Mouse (Mus musculus) hindbrain, embryonic 11.5 days (tissue): Measurements from ENCODE around the gene Acot2. TPM values are rescaled to one million over a fixed set of nuclear protein-coding genes. Genes with fewer than 3 reads are reported as not detected.
"Not testable (repeated sequence)": the region's sequence is repeated elsewhere in the genome, so short reads cannot be mapped to it uniquely, and the experiment has no call there.

Experiments used
- ATAC-seq: fragments of 200-750 bp; cut with Nextera tagmentation; 2 replicates; pipeline ENCODE4 v1.8.0; 2017; ENCODE audit warnings: mild to moderate bottlenecking, moderate TSS enrichment, moderate library complexity; ENCODE audit not compliant: low FRiP score
- DNase-seq: peaks from one replicate; pipeline ENCODE4 v3.0.0-alpha.2; 2015; ENCODE audit warnings: low spot score
- H3K27ac ChIP-seq: fragments of 300-500 bp; sonication (generic); 2 replicates; pipeline ENCODE4 v1.5.1; 2014; ENCODE audit warnings: mild to moderate bottlenecking, low read depth, low read length
- H3K27me3 ChIP-seq: fragments of 300-500 bp; sonication (generic); 2 replicates; pipeline ENCODE4 v1.6.1; 2014; ENCODE audit warnings: mild to moderate bottlenecking, low read length, moderate library complexity, mixed read lengths; ENCODE audit not compliant: control insufficient read depth, insufficient read depth
- H3K36me3 ChIP-seq: fragments of 300-500 bp; sonication (generic); 2 replicates; pipeline ENCODE4 v1.6.1; 2014; ENCODE audit warnings: mild to moderate bottlenecking, low read length, moderate library complexity, mixed read lengths; ENCODE audit not compliant: control insufficient read depth, insufficient read depth
- H3K4me1 ChIP-seq: fragments of 300-500 bp; sonication (generic); replicated peaks from 2 replicates; pipeline ENCODE4 v1.6.1; 2014; ENCODE audit warnings: low read length, mixed read lengths; ENCODE audit not compliant: control insufficient read depth, insufficient read depth
- H3K4me2 ChIP-seq: fragments of 300-500 bp; sonication (generic); replicated peaks from 2 replicates; pipeline ENCODE4 v1.6.1; 2014; ENCODE audit warnings: mild to moderate bottlenecking, low read depth, low read length
- H3K4me3 ChIP-seq: fragments of 300-500 bp; sonication (generic); 2 replicates; pipeline ENCODE4 v1.5.1; 2014; ENCODE audit warnings: low read depth, low read length
- H3K9ac ChIP-seq: fragments of 300-500 bp; sonication (generic); 2 replicates; pipeline ENCODE4 v1.6.1; 2014; ENCODE audit warnings: low read depth, low read length
- H3K9me3 ChIP-seq: fragments of 300-500 bp; sonication (generic); 2 replicates; pipeline ENCODE4 v1.6.1; 2016; ENCODE audit warnings: low read length; ENCODE audit not compliant: control insufficient read depth
- WGBS: fragments of 180-500 bp; shearing (Covaris S2); extraction: QIAGEN DNeasy Blood & Tissue Kit; methylation state at CpG from one replicate; pipeline ENCODE4 v1.1.7; 2014; 5-methylcytosine and 5-hydroxymethylcytosine counted together
- polyA plus RNA-seq: library from polyadenylated mRNA; unstranded; fragments of >200 nt; fragmentation: Nextera tagmentation; extraction: Ambion mirVana; gene quantifications from 2 replicates; pipeline ENCODE4 v1.2.1, GENCODE M21; 2014

The Acot2 gene
- polyA plus RNA-seq, 1 experiment from 2014 or later, result 15.7 TPM

DNA sequence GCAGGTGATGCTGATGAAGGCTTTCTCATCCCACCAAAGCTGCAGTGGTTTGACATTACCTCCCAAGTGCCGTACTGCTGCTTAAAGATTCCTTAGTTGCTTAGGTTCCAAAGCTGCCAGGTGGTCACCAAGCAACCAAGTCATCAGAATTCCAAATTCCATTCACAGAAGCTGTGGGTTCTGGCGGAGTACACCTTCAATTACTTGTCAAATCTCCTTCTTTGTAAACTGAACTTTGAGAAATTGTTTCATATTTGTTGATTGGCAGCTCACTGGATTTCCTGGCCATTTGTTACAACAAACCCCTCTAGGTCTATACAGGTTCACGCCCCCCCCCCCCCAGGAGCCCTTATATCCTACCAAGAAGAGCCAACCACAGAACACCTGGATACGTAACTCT, 2.9 kb upstream of the Acot2 start, which contains the start of gene Heatr4:
TSS of gene Heatr4 (minus strand) at position 101 of the 400 bp plus-strand sequence.
- no peaks in the 10 kb centered on the region for H3K36me3 ChIP-seq
- no peak within 1 kb of the TSS for H3K9ac ChIP-seq
- no peak within 1 kb of the TSS for H3K4me3 ChIP-seq
- no peak within 1 kb of the TSS for H3K27ac ChIP-seq
- DNase-seq (no peak), ATAC-seq (no peak)
- no peaks in the 10 kb centered on the region for H3K27me3 ChIP-seq
- no peaks in the 10 kb centered on the region for H3K9me3 ChIP-seq
- H3K4me1 ChIP-seq, result no peaks in the 10 kb centered on the region
- H3K4me2 ChIP-seq, result no peak within 1 kb of the TSS
- 78% methylated on average over 4 of the region's 4 CpGs for WGBS

DNA sequence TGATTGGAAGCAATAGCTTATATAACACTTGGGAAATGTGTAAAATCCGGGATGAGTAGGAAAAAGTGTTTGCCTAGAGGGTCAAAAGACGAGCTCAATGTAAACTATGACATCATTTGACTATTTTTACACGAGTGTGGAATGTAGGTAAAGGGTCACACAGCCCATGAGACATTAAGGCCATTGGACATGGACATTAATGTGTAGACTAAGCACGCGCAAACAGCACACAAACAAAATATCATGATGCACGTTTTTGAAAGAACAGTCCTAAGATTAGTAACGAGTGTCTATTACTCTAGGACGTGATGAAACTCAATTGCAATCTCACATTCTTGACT, 449 bp upstream of the Acot2 start:
- Histone ChIP-seq H3K4me3 (peak overlapping the region; percentile 43), H3K9ac (no peak overlapping the region)
- WGBS, result 42% methylated on average over 8 of the region's 8 CpGs

DNA sequence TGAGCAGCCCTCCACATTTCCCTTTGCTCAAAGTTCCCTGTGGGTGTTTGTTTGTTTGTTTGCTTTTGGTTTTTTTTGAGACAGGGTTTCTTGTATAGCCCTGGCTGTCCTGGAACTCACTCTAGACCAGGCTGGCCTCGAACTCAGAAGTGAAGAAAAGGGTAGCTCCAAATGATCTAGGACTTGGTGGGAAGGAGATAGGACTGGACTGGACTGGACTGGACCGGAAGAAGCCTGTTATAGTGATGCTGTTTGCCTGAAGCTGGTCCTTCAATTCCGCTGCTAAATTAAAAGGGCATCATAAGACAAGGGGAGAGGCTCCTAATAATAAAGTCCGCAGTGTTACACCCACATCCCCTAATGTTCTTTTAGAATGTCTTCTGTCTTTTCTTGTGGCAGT, 822 bp downstream of the Acot2 start:
- Histone ChIP-seq H3K27ac (no peak overlapping the region), H3K9ac (peak overlapping the region; percentile 65), H3K36me3 (no peaks in the 10 kb centered on the region), H3K4me2 (peak overlapping the region; percentile 64), H3K27me3 (no peaks in the 10 kb centered on the region), H3K4me3 (peak overlapping the region; percentile 43), H3K4me1 (no peaks in the 10 kb centered on the region), H3K9me3 (no peaks in the 10 kb centered on the region)
- ATAC-seq (peak; percentile 60; the same call in 1 of the 2 replicates), DNase-seq (no peak)
- WGBS, result 69% methylated on average over 4 of the region's 4 CpGs

More for the DNA sequence above, 449 bp upstream of the Acot2 start:
- peak overlapping the region; percentile 64 for H3K4me2 ChIP-seq
- peak overlapping the region; percentile 65; the same call in 1 of the 2 replicates for H3K27ac ChIP-seq
- no peaks in the 10 kb centered on the region for H3K27me3 ChIP-seq
- no peaks in the 10 kb centered on the region for H3K36me3 ChIP-seq
- no peaks in the 10 kb centered on the region for H3K9me3 ChIP-seq
- ATAC-seq, result peak; percentile 16; the same call in 1 of the 2 replicates
- DNase-seq, result no peak
- H3K4me1 ChIP-seq, result no peaks in the 10 kb centered on the region

DNA sequence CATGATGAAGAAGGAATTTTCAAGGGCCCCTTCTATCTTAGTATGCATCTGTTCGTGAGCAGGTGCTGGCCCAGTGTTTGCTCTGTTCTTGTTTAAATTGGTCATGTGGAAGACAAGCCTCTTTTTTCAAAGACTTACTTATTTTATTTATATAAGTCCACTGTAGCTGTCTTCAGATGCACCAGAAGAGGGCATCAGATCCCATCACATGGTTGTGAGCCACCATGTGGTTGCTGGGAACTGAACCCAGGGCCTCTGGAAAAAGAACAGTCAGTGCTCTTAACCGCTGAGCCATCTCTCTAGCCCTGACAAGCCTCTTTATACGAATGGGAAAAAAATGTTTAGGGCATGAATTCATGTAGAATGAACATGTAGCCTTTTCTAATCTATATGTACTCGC, 1.7 kb downstream of the Acot2 start:
- 96% methylated on average over 4 of the region's 4 CpGs for WGBS
- no peak overlapping the region for H3K27ac ChIP-seq
- no peaks in the 10 kb centered on the region for H3K36me3 ChIP-seq
- no peak overlapping the region for H3K4me3 ChIP-seq
- H3K9me3 ChIP-seq, result no peaks in the 10 kb centered on the region
- no peaks in the 10 kb centered on the region for H3K4me1 ChIP-seq
- no peak overlapping the region for H3K4me2 ChIP-seq
- H3K27me3 ChIP-seq, result no peaks in the 10 kb centered on the region
- ATAC-seq, result no peak
- no peak for DNase-seq
- no peak overlapping the region for H3K9ac ChIP-seq

DNA sequence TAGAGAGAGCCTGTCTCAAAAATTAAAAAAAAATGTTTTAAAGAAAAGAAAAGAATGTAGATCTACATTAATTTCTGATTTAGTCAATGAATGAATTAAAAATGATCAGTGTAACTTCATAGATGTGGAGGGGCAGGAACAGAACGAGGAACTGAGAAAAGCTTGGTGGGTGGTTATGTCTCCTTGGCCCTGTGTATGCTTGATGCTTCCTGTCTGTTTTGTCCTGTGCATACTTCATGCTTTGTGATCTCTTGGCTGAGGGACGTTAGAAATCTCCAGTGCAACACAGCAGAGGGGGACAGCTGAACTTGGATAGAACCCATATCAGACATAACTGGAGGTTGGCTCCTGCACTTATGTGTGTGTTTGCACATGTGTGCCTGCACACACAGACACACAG, 9.6 kb downstream of the Acot2 start:
- 80% methylated on average over 2 of the region's 2 CpGs for WGBS
- DNase-seq, result no peak

DNA sequence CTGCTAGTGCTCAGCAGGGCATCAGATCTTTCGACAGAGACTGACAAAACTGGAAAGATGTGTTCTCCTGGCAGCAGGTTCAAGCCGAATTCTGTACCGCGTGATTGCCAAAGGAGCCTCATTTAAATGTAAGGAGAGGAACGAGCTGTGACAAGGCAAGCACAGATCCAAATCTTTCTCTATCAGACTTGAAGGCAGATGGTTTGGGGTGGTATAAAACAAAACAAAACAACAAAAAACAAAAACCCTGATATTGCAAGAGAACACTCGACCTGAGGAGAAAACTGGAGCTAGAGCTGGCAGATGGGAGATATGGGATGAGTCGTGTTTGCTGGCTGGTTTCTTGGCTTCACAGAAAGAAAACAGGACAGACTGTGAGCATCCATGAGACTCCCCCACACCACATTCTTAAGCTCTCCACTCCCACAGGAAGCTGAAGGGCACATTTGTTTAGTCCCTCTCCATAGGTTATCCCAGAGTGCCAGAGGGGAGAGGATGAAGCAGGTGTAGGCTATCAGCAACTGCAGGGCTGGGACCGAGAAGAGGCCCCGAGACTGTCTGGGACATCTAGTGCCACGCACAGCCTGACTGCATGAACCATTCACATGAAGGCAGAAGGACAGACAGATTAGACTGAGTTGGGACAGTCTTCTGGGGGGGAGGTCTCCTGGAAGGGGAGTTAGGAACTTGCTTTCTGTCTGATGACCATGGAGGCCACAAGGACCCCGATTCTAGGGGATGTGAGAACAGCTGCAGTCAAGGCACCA, 10.9 kb downstream of the Acot2 start:
- no peak overlapping the region for H3K27ac ChIP-seq
- H3K4me3 ChIP-seq, result no peak overlapping the region
- H3K4me1 ChIP-seq, result no peaks in the 10 kb centered on the region

More for the DNA sequence above, 9.6 kb downstream of the Acot2 start:
- Histone ChIP-seq H3K27ac (no peak overlapping the region), H3K4me2 (no peak overlapping the region), H3K9me3 (no peaks in the 10 kb centered on the region), H3K36me3 (no peaks in the 10 kb centered on the region), H3K4me1 (no peaks in the 10 kb centered on the region), H3K27me3 (no peaks in the 10 kb centered on the region), H3K4me3 (no peak overlapping the region), H3K9ac (no peak overlapping the region)
- no peak for ATAC-seq

DNA sequence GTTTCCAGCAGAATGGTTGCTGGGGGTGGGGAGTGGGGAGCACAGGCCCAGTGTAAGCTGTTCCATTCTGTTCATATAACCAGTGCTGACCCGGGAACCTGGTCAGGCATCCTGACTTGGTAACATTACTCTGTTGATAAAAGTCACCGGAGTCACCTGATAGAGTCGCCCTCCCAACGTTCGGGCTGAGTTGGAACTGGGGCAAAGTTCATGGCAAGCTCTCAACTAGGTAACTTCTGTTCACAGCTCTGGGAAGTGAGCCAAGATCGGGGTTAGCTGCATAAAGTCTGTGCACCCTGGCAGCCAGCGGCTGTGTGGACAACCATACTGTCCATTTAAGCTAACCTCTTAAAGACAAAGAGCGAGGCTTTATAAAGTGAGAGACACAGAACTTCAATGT, 11.6 kb downstream of the Acot2 start:
- H3K9ac ChIP-seq, H3K27me3 ChIP-seq, H3K36me3 ChIP-seq, DNase-seq, H3K27ac ChIP-seq, ATAC-seq, H3K4me2 ChIP-seq, H3K9me3 ChIP-seq, H3K4me3 ChIP-seq, H3K4me1 ChIP-seq: not testable (repeated sequence)
- 82% methylated on average over 8 of the region's 8 CpGs for WGBS

More for the DNA sequence above, 10.9 kb downstream of the Acot2 start:
- no peak for DNase-seq
- Histone ChIP-seq H3K9me3 (no peaks in the 10 kb centered on the region), H3K9ac (no peak overlapping the region), H3K36me3 (no peaks in the 10 kb centered on the region), H3K27me3 (no peaks in the 10 kb centered on the region), H3K4me2 (no peak overlapping the region)
- ATAC-seq, result no peak
- WGBS, result 66% methylated on average over 11 of the region's 11 CpGs

DNA sequence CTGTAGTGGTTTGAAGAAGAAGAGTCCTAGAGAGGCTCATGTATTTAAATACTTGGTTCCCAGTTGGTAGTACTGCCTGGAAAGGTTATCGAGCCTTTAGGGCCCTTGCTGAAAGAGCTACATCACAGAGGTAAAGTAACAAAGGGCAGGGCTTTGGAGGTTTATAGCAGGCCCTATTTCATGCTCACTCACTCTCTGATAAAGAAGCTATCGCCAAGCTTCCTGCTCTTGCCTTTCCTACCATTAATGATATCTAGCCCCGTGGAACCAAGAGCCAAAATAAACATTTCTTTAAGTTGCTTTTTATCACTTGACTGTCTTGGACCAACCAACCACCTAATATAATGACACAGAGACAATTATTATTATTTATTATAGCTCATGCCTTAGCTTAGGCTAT, 12.8 kb downstream of the Acot2 start:
- no peak for ATAC-seq
- Histone ChIP-seq H3K9me3 (no peaks in the 10 kb centered on the region), H3K4me3 (no peak overlapping the region), H3K27me3 (no peaks in the 10 kb centered on the region), H3K36me3 (no peaks in the 10 kb centered on the region), H3K4me2 (no peak overlapping the region), H3K9ac (no peak overlapping the region), H3K4me1 (no peaks in the 10 kb centered on the region), H3K27ac (no peak overlapping the region)
- 91% methylated on average over 3 of the region's 3 CpGs for WGBS
- no peak for DNase-seq

DNA sequence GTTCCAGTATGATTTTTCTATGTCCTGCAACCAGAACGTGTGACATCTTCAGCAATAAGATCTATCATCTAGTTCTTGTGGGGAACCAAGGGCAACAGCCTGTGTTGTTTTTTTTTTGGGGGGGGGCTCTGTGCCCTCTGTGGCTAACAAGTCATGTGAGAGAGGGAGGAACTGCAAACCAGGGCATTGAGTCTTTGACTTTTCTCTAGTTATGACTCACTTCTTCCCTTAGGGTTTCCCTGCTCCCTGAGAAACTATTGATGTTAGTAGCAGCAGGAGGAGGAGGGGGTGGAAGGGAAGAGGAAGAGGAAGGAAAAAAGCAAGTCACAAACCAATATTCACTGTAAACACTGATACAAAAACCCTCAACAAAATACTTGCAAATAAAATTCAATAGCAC, 16.2 kb downstream of the Acot2 start:
- no peak for ATAC-seq
- Histone ChIP-seq H3K27me3 (no peaks in the 10 kb centered on the region), H3K9me3 (no peaks in the 10 kb centered on the region), H3K36me3 (no peaks in the 10 kb centered on the region), H3K4me2 (no peak overlapping the region), H3K4me1 (no peaks in the 10 kb centered on the region), H3K4me3 (no peak overlapping the region), H3K9ac (no peak overlapping the region), H3K27ac (no peak overlapping the region)
- no peak for DNase-seq
- 85% methylated on average over 1 of the region's 1 CpGs for WGBS
